Mouse (Mus musculus): ENCODE measurements around the gene Prss22. TPM values are rescaled to one million over a fixed set of nuclear protein-coding genes. Genes with fewer than 3 reads are reported as not detected.
A peak's percentile ranks its signal among the peaks of the same experiment; 100 is the strongest.

Prss22 gene
- total and polyA plus RNA-seq, 3 experiments, result not detected

- H3K27me3 ChIP-seq (ENCODE audit: control insufficient read depth, insufficient read depth, low read length), result no peaks in the 10 kb centered on the region
- H3K79me2 ChIP-seq (replicated peaks; ENCODE audit: control insufficient read depth, insufficient read depth, low read length), result no peaks in the 10 kb centered on the region
- H3K4me1 ChIP-seq (ENCODE audit: control insufficient read depth, insufficient read depth, low read length), result no peaks in the 10 kb centered on the region
- no peak overlapping the region for H3K27ac ChIP-seq
- TF ChIP-seq POLR2A (IDR thresholded peaks at IDR 0.05; ENCODE audit: insufficient read depth, low read depth, low read length) (no peak), EP300 (IDR thresholded peaks at IDR 0.05; ENCODE audit: insufficient read depth, low read depth, low read length) (no peak), CTCF (IDR thresholded peaks at IDR 0.05) (no peak)
- H3K4me3 ChIP-seq, result no peak overlapping the region
- no peaks in the 10 kb centered on the region for H3K36me3 ChIP-seq (ENCODE audit: control insufficient read depth, insufficient read depth, low read length)
- WGBS, result 44% methylated on average over 2 of the region's 2 CpGs
- H3K9ac ChIP-seq (ENCODE audit: low read depth, low read length), result no peak overlapping the region
- DNase-seq, result no peak
- intact Hi-C loops (cut with DNase I), result no loop called here
Observed at GRCm38 (mm10) chr17:24006930-24007329, 9.0 kb upstream of the Prss22 start.

- TF ChIP-seq POLR2A (IDR thresholded peaks at IDR 0.05; ENCODE audit: insufficient read depth, low read depth, low read length) (no peak), EP300 (IDR thresholded peaks at IDR 0.05; ENCODE audit: insufficient read depth, low read depth, low read length) (no peak), CTCF (IDR thresholded peaks at IDR 0.05) (no peak)
- Histone ChIP-seq H3K9ac (ENCODE audit: low read depth, low read length) (no peak overlapping the region), H3K4me1 (ENCODE audit: control insufficient read depth, insufficient read depth, low read length) (no peaks in the 10 kb centered on the region), H3K36me3 (ENCODE audit: control insufficient read depth, insufficient read depth, low read length) (no peaks in the 10 kb centered on the region), H3K27me3 (ENCODE audit: control insufficient read depth, insufficient read depth, low read length) (no peaks in the 10 kb centered on the region), H3K4me3 (no peak overlapping the region), H3K27ac (no peak overlapping the region), H3K79me2 (replicated peaks; ENCODE audit: control insufficient read depth, insufficient read depth, low read length) (no peaks in the 10 kb centered on the region)
- DNase-seq, result no peak
- intact Hi-C loops (cut with DNase I), result no loop called here
- 93% methylated on average over 3 of the region's 3 CpGs for WGBS
Observed at GRCm38 (mm10) chr17:24005049-24005448, 7.1 kb upstream of the Prss22 start.

DNA sequence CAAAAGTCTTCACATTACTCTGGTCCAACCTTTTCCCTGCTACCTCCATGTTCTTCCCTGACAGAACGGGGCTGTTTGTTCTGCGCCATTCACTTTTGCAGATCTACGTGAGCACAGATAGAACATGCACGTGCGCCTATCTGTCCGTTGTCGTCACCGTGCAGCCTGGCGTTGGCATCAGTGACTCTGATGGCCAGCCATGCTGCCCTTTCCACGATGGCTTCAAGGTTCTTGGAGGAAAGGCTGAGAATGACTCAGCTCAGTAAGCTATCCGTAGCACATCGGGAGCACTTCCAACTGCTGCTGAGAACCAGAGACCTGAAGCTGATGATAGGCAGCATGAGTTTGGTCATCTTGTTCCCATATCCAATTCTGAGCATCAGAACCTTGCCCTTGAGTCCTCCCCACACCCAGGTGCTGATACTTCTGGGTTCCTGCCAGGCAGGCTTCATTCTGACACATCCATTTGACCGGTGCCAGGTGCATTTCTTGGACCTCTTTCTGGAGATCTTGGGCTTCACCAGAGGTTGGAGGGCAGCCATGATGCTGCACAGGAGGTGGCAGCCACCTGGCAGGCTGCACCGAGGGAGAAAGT lies 6.3 kb upstream of the Prss22 start:
- no peak for DNase-seq
- intact Hi-C loops (cut with DNase I), result no loop called here
- H3K27me3 ChIP-seq (ENCODE audit: control insufficient read depth, insufficient read depth, low read length), result no peaks in the 10 kb centered on the region
- TF ChIP-seq POLR2A (IDR thresholded peaks at IDR 0.05; ENCODE audit: insufficient read depth, low read depth, low read length), result no peak
- TF ChIP-seq CTCF (IDR thresholded peaks at IDR 0.05), result no peak
- no peak for TF ChIP-seq EP300 (IDR thresholded peaks at IDR 0.05; ENCODE audit: insufficient read depth, low read depth, low read length)
- H3K9ac ChIP-seq (ENCODE audit: low read depth, low read length), result no peak overlapping the region
- WGBS, result 82% methylated on average over 14 of the region's 14 CpGs
- H3K4me1 ChIP-seq (ENCODE audit: control insufficient read depth, insufficient read depth, low read length), result no peaks in the 10 kb centered on the region
- no peak overlapping the region for H3K4me3 ChIP-seq
- no peaks in the 10 kb centered on the region for H3K79me2 ChIP-seq (replicated peaks; ENCODE audit: control insufficient read depth, insufficient read depth, low read length)
- no peak overlapping the region for H3K27ac ChIP-seq
- H3K36me3 ChIP-seq (ENCODE audit: control insufficient read depth, insufficient read depth, low read length), result no peaks in the 10 kb centered on the region

DNA sequence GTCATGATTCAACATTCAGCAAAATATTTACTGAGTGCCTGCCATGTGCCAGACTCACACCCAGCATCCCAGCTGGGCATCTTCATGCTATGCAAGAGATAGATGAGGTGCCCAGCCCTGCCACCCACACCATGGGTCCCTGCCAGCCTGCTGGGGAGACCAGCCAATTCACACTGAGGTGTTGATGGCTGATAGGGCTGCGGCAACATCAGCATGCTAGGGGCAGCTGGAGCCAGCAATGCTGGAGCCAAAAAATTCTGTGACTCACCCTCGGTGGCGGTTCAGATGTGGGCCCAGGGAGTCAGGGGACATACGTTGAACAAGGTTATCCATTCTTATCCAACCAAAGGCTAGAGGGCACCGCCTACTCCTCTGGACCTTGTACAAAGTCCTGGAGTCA lies 2.5 kb upstream of the Prss22 start:
- Histone ChIP-seq H3K27me3 (ENCODE audit: control insufficient read depth, insufficient read depth, low read length) (no peaks in the 10 kb centered on the region), H3K4me3 (no peak overlapping the region), H3K79me2 (replicated peaks; ENCODE audit: control insufficient read depth, insufficient read depth, low read length) (no peaks in the 10 kb centered on the region), H3K4me1 (ENCODE audit: control insufficient read depth, insufficient read depth, low read length) (no peaks in the 10 kb centered on the region), H3K27ac (no peak overlapping the region), H3K9ac (ENCODE audit: low read depth, low read length) (no peak overlapping the region), H3K36me3 (ENCODE audit: control insufficient read depth, insufficient read depth, low read length) (no peaks in the 10 kb centered on the region)
- intact Hi-C loops (cut with DNase I), result no loop called here
- 22% methylated on average over 5 of the region's 5 CpGs for WGBS
- TF ChIP-seq CTCF (IDR thresholded peaks at IDR 0.05) (no peak), EP300 (IDR thresholded peaks at IDR 0.05; ENCODE audit: insufficient read depth, low read depth, low read length) (0 out of 2 replicates have a peak, but pooled peaks have one; percentile 41)
- peak; percentile 70 to 82 for DNase-seq

GRCm38 (mm10) chr17:23998383-23998782 lies 483 bp upstream of the Prss22 start:
- Histone ChIP-seq H3K4me1 (ENCODE audit: control insufficient read depth, insufficient read depth, low read length) (no peaks in the 10 kb centered on the region), H3K27ac (no peak overlapping the region), H3K9ac (ENCODE audit: low read depth, low read length) (no peak overlapping the region), H3K79me2 (replicated peaks; ENCODE audit: control insufficient read depth, insufficient read depth, low read length) (no peaks in the 10 kb centered on the region), H3K36me3 (ENCODE audit: control insufficient read depth, insufficient read depth, low read length) (no peaks in the 10 kb centered on the region), H3K27me3 (ENCODE audit: control insufficient read depth, insufficient read depth, low read length) (no peaks in the 10 kb centered on the region), H3K4me3 (no peak overlapping the region)
- 53% methylated on average over 6 of the region's 6 CpGs for WGBS
- intact Hi-C loops (cut with DNase I), result no loop called here
- DNase-seq, result no peak
- TF ChIP-seq POLR2A (IDR thresholded peaks at IDR 0.05; ENCODE audit: insufficient read depth, low read depth, low read length), result no peak
- TF ChIP-seq CTCF (IDR thresholded peaks at IDR 0.05), result no peak
- TF ChIP-seq EP300 (IDR thresholded peaks at IDR 0.05; ENCODE audit: insufficient read depth, low read depth, low read length), result no peak

- H3K27me3 ChIP-seq (ENCODE audit: control insufficient read depth, insufficient read depth, low read length), result no peaks in the 10 kb centered on the region
- no peak overlapping the region for H3K27ac ChIP-seq
- no peak overlapping the region for H3K4me3 ChIP-seq
- H3K9ac ChIP-seq (ENCODE audit: low read depth, low read length), result no peak overlapping the region
- no peaks in the 10 kb centered on the region for H3K4me1 ChIP-seq (ENCODE audit: control insufficient read depth, insufficient read depth, low read length)
- intact Hi-C loops (cut with DNase I), result no loop called here
- WGBS, result 22% methylated on average over 1 of the region's 1 CpGs
- no peak for DNase-seq
- TF ChIP-seq EP300 (IDR thresholded peaks at IDR 0.05; ENCODE audit: insufficient read depth, low read depth, low read length) (no peak), CTCF (IDR thresholded peaks at IDR 0.05) (no peak), POLR2A (IDR thresholded peaks at IDR 0.05; ENCODE audit: insufficient read depth, low read depth, low read length) (no peak)
- no peaks in the 10 kb centered on the region for H3K36me3 ChIP-seq (ENCODE audit: control insufficient read depth, insufficient read depth, low read length)
- no peaks in the 10 kb centered on the region for H3K79me2 ChIP-seq (replicated peaks; ENCODE audit: control insufficient read depth, insufficient read depth, low read length)
Observed at GRCm38 (mm10) chr17:23995421-23995820, 2.5 kb downstream of the Prss22 start.

Data from heart, adult 2 months (tissue).